Mouse (Mus musculus): ENCODE data around the gene Dpep3.
"Not testable (repeated sequence)": the region's sequence is repeated elsewhere in the genome, so short reads cannot be mapped to it uniquely, and the experiment has no call there.

Gene Dpep3

GRCm38 (mm10) chr8:105979325-105979724 lies at the start of gene Dpep3:
Dpep3 (minus strand) TSS chr8:105979429.
- DNase-seq (ENCODE audit: low read depth) = no peak

GRCm38 (mm10) chr8:106022483-106022882 lies 43.3 kb upstream of the Dpep3 start:
- peak; percentile 28 for DNase-seq (ENCODE audit: low read depth)

- DNase-seq (ENCODE audit: low read depth) = no peak
Observed at GRCm38 (mm10) chr8:106018039-106018438, 38.8 kb upstream of the Dpep3 start.

- DNase-seq (ENCODE audit: low read depth) = no peak
Observed at GRCm38 (mm10) chr8:106017130-106017529, 37.9 kb upstream of the Dpep3 start.

- no peak for DNase-seq (ENCODE audit: low read depth)
Observed at GRCm38 (mm10) chr8:106016284-106016683, 37.1 kb upstream of the Dpep3 start.

- not testable (repeated sequence) for DNase-seq (ENCODE audit: low read depth)
Observed at GRCm38 (mm10) chr8:106012203-106012602, 33.0 kb upstream of the Dpep3 start.

- peak; percentile 7 for DNase-seq (ENCODE audit: low read depth)
Observed at GRCm38 (mm10) chr8:106011643-106011986, 32.4 kb upstream of the Dpep3 start, which contains the start of gene Ddx28. Ddx28 (minus strand) TSS chr8:106011882.

GRCm38 (mm10) chr8:106010748-106011642 lies 31.8 kb upstream of the Dpep3 start:
- DNase-seq (ENCODE audit: low read depth) = peak; percentile 70

GRCm38 (mm10) chr8:106007891-106008290 lies 28.7 kb upstream of the Dpep3 start:
- DNase-seq (ENCODE audit: low read depth) = not testable (repeated sequence)

GRCm38 (mm10) chr8:106007135-106007534 lies 27.9 kb upstream of the Dpep3 start:
- peak; percentile 20 for DNase-seq (ENCODE audit: low read depth)

- no peak for DNase-seq (ENCODE audit: low read depth)
Observed at GRCm38 (mm10) chr8:106006413-106006812, 27.2 kb upstream of the Dpep3 start.

GRCm38 (mm10) chr8:106005875-106006274 lies 26.6 kb upstream of the Dpep3 start, which contains the start of gene Dpep2nb:
Dpep2nb (minus strand) TSS chr8:106005975.
- DNase-seq (ENCODE audit: low read depth) = no peak

- no peak for DNase-seq (ENCODE audit: low read depth)
Observed at GRCm38 (mm10) chr8:106004538-106005207, 25.4 kb upstream of the Dpep3 start.

GRCm38 (mm10) chr8:106001908-106002307 lies 22.7 kb upstream of the Dpep3 start:
- no peak for DNase-seq (ENCODE audit: low read depth)

GRCm38 (mm10) chr8:105998971-105999370 lies 19.7 kb upstream of the Dpep3 start:
- DNase-seq (ENCODE audit: low read depth) = no peak

- DNase-seq (ENCODE audit: low read depth) = no peak
Observed at GRCm38 (mm10) chr8:105996359-105996758, 17.1 kb upstream of the Dpep3 start.

- DNase-seq (ENCODE audit: low read depth) = no peak
Observed at GRCm38 (mm10) chr8:105993226-105993625, 14.0 kb upstream of the Dpep3 start.

- no peak for DNase-seq (ENCODE audit: low read depth)
Observed at GRCm38 (mm10) chr8:105992499-105992898, 13.3 kb upstream of the Dpep3 start.

GRCm38 (mm10) chr8:105991546-105991945 lies 12.3 kb upstream of the Dpep3 start:
- DNase-seq (ENCODE audit: low read depth) = no peak

- DNase-seq (ENCODE audit: low read depth) = peak; percentile 62
Observed at GRCm38 (mm10) chr8:105990856-105991387, 11.7 kb upstream of the Dpep3 start, which contains the start of gene Dus2. Dus2 (plus strand) TSS chr8:105991337.

GRCm38 (mm10) chr8:105988546-105988945 lies 9.3 kb upstream of the Dpep3 start:
- no peak for DNase-seq (ENCODE audit: low read depth)

GRCm38 (mm10) chr8:105983406-105983805 lies 4.2 kb upstream of the Dpep3 start:
- DNase-seq (ENCODE audit: low read depth) = not testable (repeated sequence)

GRCm38 (mm10) chr8:105981146-105981545 lies 1.9 kb upstream of the Dpep3 start:
- DNase-seq (ENCODE audit: low read depth) = no peak

All from fibroblast of lung, adult 2 months (primary cell).